Mouse (Mus musculus) stomach, embryonic 14.5 days (tissue): ENCODE data around the gene Prap1. TPM values are rescaled to one million over a fixed set of nuclear protein-coding genes. Genes with fewer than 3 reads are reported as not detected.

Experiments used
- polyA plus RNA-seq: library from polyadenylated mRNA; unstranded; fragments of >200 nt; fragmentation: Nextera tagmentation; extraction: Ambion mirVana; gene quantifications from 2 replicates; pipeline ENCODE4 v1.2.1, GENCODE M21; 2014

Prap1 gene
- polyA plus RNA-seq, 1 experiment from 2014 or later = 12.5 TPM

Other genes with a start within 250 kb of the Prap1 start
- 0.27 and 0.46 TPM in 2 replicates for gene Kndc1, start 198.7 kb upstream of the Prap1 start, polyA plus RNA-seq
- not detected in 2 replicates for gene Utf1, start 149.6 kb upstream of the Prap1 start, polyA plus RNA-seq
- 0.28 and 0.49 TPM in 2 replicates for gene 6430531B16Rik, start 114.6 kb upstream of the Prap1 start, polyA plus RNA-seq
- gene Adam8, start 100.8 kb upstream of the Prap1 start, polyA plus RNA-seq = 2.4 and 2.8 TPM in 2 replicates
- 40.6 and 43.5 TPM in 2 replicates for gene Zfp511, start 57.0 kb upstream of the Prap1 start, polyA plus RNA-seq
- 59.3 and 60.3 TPM in 2 replicates for gene Tubgcp2, start 56.7 kb upstream of the Prap1 start, polyA plus RNA-seq
- gene Msx3, start 44.3 kb upstream of the Prap1 start, polyA plus RNA-seq = not detected in 2 replicates
- 3.8 and 3.9 TPM in 2 replicates for gene Caly, start 10.8 kb upstream of the Prap1 start, polyA plus RNA-seq
- gene Fuom, start 9.0 kb downstream of the Prap1 start, polyA plus RNA-seq = 28.6 and 29.6 TPM in 2 replicates
- gene Paox, start 22.4 kb downstream of the Prap1 start, polyA plus RNA-seq = 29.8 and 33.4 TPM in 2 replicates
- 158 and 171 TPM in 2 replicates for gene Echs1, start 23.1 kb downstream of the Prap1 start, polyA plus RNA-seq
- gene Mtg1, start 44.2 kb downstream of the Prap1 start, polyA plus RNA-seq = 27.0 and 28.3 TPM in 2 replicates
- gene Sprn, start 61.5 kb downstream of the Prap1 start, polyA plus RNA-seq = 0.54 and 0.78 TPM in 2 replicates
- gene Olfr522, start 71.4 kb downstream of the Prap1 start, polyA plus RNA-seq = not detected in 2 replicates
- not detected in 2 replicates for gene Olfr523, start 79.8 kb downstream of the Prap1 start, polyA plus RNA-seq
- not detected in 2 replicates for gene Olfr524, start 112.6 kb downstream of the Prap1 start, polyA plus RNA-seq
- 0.10 TPM in 1 of 2 replicates, not detected in the other for gene Cd163l1, start 124.9 kb downstream of the Prap1 start, polyA plus RNA-seq
- not detected in 2 replicates for gene 5830411N06Rik, start 153.9 kb downstream of the Prap1 start, polyA plus RNA-seq
- gene Olfr525, start 227.5 kb downstream of the Prap1 start, polyA plus RNA-seq = not detected in 2 replicates
- gene Olfr527, start 240.6 kb downstream of the Prap1 start, polyA plus RNA-seq = not detected in 2 replicates